Mouse (Mus musculus): Measurements from ENCODE around the gene Mvb12a.

DNA sequence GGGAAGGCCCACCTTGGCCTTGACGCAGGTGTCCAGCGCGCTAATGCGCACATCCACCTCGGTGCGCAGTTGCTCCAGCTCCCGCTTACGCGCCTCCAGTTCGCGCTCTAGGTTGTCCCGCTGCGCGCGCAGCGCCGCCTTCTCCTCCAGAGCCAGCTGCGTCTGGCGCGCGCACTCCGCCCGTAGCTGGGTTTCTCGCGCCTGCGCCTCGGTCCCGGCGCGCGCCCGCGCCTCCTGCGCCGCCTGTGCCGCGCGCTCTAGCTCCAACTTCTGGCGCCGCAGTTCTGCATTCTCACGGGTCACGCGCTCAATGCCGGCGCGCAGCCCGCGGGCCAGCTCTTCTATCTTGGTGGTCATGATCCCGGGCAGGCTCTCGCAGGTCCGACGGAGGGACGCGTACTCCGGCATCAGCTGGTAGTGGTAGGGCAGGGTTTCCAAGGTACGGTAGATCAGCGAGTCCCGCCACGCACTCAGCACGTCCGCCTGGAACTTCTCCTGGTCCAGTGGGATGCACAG, 35.1 kb upstream of the Mvb12a start:
- TF ChIP-seq CTCF (IDR thresholded peaks at IDR 0.05; ENCODE audit: low read depth) (no peak), EP300 (IDR thresholded peaks at IDR 0.05; ENCODE audit: low read depth) (no peak)

All from liver, postnatal 0 days (tissue).